Mouse (Mus musculus): ENCODE measurements around the gene Mecom.

Mecom gene

GRCm38 (mm10) chr3:30160961-30161670, 386.7 kb downstream of the Mecom start:
- intact Hi-C loops (cut with DNase I): no loop called here

- intact Hi-C loops (cut with DNase I): no loop called here
Measured at GRCm38 (mm10) chr3:30160346-30160745, 387.5 kb downstream of the Mecom start.

GRCm38 (mm10) chr3:30157128-30157670, 390.6 kb downstream of the Mecom start:
- intact Hi-C loops (cut with DNase I): no loop called here

DNA sequence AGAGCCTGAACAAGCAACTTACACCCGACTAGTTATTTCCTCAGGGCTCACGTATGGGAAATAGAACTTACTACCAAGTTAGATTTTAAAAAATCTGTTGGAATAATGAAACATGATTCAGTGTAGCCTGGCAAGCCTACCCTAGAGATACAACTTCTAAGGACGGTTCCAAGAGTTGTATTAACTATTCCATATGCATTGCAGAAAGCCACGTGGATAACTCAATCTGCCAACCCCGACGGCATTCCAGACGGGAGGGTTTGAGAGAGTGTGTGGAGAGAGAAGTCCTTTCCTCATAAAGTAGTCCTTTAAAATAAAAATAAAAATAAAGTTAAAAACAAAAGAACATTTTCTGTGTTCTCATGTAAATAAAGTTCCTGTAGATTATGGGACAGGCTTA, 393.4 kb downstream of the Mecom start:
- intact Hi-C loops (cut with DNase I): no loop called here

DNA sequence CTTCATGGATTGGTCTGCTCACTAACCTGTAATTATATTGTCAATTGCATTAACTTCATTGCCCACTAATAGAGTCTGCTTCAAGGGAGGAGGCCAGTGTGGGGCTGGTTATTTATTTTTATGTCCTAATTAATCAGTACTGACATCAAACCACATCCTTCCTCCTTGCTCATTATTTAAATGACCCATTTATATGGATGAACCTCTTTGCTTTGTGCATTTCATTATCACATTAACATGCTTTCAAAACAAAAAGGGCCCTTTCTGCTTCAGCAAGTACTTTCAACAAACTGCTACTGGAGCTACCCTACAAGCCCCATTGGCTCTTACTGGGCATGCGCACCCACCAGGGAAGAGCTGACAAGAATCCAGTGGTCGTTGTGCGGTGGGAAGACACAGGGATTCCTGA, 393.9 kb downstream of the Mecom start:
- intact Hi-C loops (cut with DNase I): no loop called here

DNA sequence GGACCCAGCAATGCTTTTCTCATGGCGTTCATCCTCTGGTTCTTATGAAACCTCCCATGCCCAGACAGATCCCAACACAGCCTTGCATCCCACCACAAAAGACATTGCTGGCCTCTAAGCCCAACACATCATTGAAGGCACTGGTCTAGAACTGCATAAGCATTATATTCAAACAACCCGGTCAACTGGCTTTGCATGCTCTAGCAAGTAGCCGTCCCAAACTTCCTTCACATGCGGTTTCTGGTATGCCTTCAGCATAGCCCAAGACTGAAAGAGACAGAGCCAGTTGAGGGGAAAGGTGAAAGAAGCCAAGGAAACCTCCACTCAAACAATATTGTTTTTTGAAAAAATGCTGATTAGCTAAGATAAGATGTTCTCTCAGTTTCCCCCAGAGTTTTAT, 397.7 kb downstream of the Mecom start:
- intact Hi-C loops (cut with DNase I): no loop called here

DNA sequence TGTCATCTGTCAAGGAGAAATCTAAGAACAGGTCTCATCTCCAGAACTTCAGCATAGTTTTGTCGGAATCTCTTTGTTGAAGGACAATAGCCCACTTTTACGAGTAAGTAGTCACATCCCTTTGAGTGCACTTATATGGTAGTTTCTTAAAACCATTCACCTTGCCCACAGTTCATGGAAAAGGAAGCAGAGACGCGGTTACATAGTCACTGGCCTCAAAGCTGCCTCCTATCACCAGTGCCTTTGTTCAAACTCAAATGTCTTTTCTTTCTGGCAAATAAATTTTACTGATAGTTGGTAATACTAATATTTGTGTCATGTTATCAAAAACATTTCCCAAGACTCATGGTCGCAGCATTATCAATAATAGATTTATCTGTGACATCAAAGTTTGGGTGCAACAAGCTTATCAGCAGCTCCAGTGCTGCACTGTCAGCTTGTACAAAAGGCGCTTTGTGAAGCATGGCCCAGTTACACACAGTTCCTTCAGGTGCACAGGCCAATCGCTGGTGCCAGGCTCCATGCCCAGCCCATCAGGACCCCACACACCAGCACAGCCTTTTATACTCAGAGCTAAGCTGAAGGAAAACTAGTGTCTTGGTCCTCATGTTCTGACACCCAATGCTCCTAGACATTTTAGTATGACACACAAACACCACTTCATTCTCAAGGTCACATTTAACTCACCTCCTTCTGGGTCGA, 399.3 kb downstream of the Mecom start:
- intact Hi-C loops (cut with DNase I): no loop called here

- intact Hi-C loops (cut with DNase I): no loop called here
Measured at GRCm38 (mm10) chr3:30145051-30145450, 402.8 kb downstream of the Mecom start.

- intact Hi-C loops (cut with DNase I): no loop called here
Measured at GRCm38 (mm10) chr3:30143961-30144411, 403.8 kb downstream of the Mecom start.

DNA sequence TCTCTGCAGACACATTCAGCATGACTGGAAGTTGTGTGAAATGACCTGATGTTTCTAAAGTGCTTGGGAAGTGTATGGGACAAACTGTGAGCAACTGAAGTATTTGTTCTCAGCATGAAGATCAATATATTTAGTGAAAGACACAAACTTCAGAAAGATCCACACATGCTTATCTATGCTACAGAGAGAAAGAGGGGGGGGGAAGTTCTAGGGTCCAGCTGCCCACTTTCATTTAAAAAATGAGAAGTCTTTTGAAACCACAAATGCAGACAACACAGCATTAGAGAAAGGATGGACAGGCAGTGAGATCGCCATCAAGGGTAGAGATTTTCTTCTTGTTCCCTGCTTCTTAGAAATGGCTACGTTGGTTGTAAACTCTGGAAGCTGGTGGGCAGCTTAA, 404.4 kb downstream of the Mecom start:
- intact Hi-C loops (cut with DNase I): no loop called here

DNA sequence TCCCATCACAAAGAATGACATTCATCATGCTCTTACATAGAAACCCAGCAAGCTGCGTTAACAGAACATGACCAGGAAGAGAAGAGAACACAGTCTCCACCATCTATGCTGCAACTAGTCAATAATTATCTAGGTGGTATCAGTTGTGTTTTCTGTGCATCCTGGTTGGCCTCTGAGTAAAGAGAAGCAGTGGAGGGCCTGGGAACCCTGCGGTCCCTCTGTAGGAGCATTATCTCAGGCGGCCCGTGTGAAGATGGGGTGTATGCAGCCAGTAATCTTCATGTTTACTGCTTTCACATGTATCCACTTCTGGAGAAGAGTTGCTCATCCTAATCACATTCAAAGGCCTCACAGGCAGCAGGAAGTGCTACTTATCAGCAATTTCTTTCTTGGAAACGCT, 407.5 kb downstream of the Mecom start:
- intact Hi-C loops (cut with DNase I): no loop called here

DNA sequence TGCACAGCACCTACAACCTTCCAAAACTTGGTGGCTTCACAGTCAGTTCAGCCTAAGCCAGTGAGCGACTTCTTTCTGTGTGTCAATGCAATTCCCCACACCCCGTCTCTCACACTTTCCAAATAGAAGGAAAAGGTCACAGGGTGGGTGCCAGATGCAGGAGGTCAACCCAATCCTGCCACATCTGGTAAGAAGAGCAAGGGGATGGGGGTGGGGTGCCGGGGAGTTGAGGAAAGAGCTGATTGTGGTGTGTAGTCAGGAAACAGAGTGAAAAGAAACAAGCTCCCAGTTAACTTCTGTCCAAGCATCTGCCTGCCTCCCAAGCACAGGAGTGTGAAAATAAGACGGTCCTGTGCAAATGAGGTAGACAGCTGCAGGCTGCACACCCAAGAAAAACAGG, 408.1 kb downstream of the Mecom start:
- intact Hi-C loops (cut with DNase I): no loop called here

DNA sequence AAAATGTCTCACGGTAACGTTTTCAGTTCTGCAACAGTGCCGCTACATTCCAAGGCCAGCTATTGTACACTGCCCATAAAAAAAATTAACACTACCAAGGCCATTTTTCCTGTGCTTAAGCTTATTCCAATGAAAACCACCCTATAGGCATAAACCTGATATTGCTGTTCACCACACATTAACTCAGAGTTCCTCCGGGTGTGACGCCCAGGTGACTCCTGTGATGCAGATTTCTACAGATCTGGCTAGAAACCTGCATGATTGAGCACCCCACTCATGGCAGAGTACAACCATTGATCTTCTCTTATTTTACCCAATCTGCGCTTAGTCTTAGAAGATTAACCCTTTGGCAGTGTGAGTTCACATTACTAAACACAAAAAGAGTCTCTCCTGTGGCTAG, 409.2 kb downstream of the Mecom start:
- intact Hi-C loops (cut with DNase I): no loop called here

DNA sequence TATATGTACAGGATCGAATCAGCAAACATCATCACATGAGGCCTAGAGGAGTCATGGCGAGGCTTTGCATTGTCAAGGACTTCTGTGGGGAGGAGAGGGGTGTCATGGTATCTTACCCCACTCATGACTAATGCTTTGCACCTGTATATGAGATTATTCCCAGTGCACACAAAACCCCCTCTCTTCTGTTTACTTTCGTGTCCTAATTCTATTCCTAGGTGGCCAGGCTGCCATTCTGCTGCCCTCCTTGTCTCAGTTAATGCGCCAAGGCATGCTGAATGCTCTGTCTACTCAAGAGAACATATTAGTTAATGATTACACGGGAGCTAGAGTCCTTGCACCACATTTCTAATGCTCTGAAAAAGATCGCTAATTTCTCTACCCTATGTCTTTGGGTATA, 412.0 kb downstream of the Mecom start:
- intact Hi-C loops (cut with DNase I): no loop called here

DNA sequence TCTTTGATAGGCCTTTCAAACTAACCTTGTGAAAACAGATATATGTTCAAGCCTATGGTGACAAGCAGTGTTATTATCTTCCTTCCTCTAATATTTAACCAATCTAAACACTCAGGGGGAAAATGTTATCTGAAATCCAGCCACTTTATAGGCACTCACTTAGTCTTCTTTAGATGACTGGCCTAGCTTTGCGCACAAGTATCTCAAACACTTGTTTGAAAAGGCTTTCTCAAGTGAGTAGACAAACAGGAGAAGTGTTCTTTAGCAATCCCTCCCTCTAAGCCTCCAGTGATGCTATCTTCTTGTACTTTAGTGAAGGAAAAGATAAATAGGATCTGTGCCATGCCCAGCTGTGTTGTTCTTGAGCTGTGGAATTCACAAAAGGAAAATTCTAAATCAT, 412.7 kb downstream of the Mecom start:
- intact Hi-C loops (cut with DNase I): no loop called here

DNA sequence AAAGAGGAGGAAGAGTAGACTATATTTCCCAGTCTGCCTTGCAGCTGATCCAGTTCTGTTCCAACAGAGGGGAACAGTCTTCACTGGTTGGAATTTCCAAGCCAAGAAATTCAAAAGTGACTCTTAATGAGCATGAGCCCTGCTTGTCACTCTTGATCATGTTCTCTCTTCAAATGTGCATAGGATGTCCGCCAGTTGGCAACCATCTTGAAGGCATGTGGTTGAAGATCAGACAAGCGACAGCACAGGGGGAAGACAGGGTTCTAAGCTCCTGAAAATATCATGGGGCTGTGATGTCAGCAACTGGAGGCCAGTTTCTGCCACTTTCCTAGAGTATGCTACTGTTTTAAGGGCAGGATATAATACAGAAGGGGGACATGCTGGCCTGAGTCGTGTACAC, 414.8 kb downstream of the Mecom start:
- intact Hi-C loops (cut with DNase I): no loop called here

GRCm38 (mm10) chr3:30132370-30132769, 415.4 kb downstream of the Mecom start:
- intact Hi-C loops (cut with DNase I): no loop called here

DNA sequence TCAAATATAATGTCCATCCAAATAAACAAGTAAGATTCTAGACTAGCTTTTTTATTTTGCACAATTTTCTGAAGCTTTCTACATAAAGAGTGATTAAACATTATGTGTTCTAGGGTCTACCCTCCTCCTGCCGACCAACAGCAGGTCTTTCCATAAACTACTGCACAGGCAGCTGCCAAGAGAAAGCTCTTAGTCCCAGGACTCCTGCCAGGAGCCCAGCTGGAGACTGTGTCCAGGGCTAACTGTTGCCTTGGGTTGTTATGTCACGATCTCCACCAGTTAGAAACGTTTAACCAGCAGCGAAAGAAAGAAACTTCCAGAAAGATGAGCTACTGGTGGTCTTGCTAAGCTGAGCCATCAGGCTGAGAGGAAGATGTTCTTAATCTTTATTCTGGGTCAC, 417.3 kb downstream of the Mecom start:
- intact Hi-C loops (cut with DNase I): no loop called here

GRCm38 (mm10) chr3:30122618-30123017, 425.2 kb downstream of the Mecom start:
- intact Hi-C loops (cut with DNase I): no loop called here

DNA sequence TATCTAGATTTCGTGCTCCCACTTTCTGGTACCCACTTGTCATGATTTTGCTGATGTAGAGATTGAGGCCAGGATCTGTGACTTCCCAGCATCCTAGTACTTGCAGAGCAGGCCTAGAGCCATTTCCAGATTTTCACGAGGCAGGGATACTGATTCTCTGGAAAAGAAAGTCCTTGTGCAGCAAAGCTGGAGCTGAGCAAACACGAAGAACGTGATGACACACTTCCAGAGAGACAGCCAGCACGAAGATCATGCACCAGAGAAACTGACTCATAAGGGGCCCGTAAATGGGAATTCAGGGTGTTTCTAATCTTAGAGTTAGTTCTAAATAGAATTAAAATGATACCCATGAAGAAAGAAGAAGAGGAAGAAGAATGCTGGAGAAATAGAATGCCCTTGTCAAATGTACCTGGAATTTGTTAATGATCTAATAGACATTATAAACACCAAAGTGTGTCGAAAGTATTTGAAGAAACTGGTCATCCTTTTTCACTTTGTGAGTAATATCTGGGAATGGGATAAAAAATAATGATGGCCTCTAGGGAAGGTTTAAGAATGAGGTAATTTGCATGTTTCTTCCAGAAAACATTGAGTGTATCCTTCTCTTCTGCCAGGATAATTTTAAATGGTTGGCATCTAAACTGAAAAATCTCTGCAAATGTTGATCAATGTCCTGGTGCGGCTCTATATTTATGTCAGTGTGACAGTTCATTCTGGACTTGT, 426.9 kb downstream of the Mecom start:
- intact Hi-C loops (cut with DNase I): no loop called here

DNA sequence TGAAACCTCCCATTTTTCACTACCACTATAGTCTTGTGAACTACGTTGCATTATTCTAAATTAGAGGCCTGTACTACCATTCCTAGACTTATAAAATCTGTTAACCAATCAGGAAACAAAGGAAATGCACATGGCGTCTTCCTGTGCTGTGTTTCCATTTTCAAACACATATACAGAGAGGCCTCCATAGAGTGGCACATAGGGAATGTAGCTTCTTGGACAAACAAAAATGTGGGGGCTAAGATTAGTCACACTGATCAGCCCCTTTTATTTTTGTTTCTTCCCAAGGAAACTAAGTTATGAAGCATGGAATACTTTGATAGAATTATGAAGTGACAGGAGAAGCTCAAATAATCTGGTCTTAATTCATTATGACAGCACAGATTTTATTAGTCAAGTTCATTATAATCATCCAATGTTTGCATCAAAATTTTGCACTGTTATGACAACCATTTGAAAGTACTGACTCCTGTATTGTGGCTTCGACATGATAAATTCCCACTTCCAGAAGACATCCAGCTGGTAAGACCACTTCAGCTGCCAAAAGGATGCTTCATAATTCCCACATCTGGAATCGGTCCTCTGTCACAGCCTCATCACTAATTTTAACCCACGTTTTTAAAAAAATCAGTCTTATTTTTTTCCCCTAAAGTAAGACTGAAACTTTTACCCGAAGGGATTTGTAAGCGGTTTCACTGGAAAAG, 429.1 kb downstream of the Mecom start:
- intact Hi-C loops (cut with DNase I): no loop called here

All from adrenal gland (tissue).